Mouse (Mus musculus): Measurements from ENCODE around the gene Sec61g.

- no peak for TF ChIP-seq CTCF (IDR thresholded peaks at IDR 0.05; ENCODE audit: extremely low read depth, insufficient read length, insufficient replicate concordance, low read depth, low read length)
- no peak for TF ChIP-seq POLR2A (IDR thresholded peaks at IDR 0.05; ENCODE audit: low read depth, low read length)
These were observed 20.6 kb upstream of the Sec61g start for GRCm38 (mm10) chr11:16528909-16529308.

Data from small intestine, adult 2 months (tissue).